Mouse (Mus musculus): ENCODE results near the gene Dvl3.

Gene Dvl3

DNA sequence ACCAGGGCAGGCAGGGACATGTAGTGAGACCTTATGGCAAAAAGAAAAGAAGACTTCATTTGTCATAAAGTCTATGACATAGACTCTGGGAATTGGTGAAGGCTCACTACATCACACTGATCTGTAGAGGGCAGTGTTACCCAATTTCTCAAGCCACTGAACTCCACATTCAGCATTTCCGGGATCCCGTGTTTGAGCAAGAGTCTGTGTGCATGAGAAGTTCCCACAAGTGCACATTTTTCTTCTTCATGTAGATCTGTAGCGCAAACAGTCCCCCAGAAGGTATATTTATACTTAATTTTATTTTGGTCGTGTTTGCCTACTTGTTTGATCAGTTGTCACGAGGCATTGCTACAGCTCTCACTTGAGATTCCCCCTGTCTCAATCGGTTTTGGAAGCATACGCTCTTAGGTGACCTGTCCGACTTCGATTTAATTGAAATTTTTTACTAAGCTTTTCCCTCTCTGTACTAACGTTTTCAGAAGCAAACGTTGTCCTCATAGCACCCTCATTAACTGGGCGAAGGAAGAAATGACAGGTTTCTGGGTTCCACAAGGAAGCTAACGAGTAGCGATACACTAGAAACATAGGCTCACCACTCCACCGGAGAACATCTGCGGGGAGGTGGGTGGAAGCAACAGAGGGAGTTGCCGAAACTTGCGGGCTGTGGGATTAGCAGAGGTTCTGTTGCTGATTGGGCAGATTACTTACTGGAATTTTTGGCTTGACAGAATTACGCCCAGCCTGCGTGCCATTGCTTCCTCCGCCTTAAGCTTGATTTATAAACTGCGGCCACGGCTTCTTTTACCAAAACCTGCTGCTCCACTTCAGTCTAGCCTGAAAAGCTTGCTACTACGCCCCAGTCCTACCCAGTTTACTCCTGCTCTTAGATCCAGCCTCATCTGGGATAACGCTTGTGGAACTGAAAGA, 19.8 kb upstream of the Dvl3 start:
- no peak for ATAC-seq (ENCODE audit: insufficient number of reproducible peaks, low FRiP score, low TSS enrichment)

DNA sequence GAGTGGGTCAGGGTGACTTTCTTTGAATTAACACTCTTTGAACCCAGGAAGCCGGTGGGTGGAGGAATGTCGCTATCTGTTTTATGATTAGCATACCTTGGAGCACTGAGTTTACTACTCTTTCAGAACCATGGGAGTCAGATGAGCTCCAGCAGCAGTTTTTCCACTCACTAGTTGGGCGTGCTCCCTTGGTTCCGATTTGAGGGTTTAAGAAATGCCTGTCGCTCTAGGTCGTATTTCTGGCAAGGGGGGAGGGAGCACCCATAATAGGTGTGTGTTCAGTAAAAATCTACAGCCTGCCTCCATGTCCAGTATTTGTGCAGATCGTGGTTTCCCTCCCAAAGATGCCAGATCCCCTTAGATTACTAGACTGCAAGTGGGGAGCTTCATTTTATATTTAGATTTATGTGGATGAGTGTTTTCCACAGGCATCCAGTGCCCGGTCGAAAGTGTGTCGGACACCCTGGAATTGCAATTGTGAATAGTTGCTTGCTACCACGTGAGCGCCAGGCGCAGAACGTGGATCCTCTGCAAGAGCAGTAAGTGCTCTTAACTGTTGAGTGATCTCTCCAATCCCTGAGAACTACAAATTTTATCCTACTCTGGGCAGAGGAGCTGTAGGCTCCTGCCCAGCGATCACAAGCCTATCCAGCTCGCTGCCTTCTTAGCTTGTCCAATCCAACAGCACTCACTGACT, 18.7 kb upstream of the Dvl3 start:
- no peak for ATAC-seq (ENCODE audit: insufficient number of reproducible peaks, low FRiP score, low TSS enrichment)

DNA sequence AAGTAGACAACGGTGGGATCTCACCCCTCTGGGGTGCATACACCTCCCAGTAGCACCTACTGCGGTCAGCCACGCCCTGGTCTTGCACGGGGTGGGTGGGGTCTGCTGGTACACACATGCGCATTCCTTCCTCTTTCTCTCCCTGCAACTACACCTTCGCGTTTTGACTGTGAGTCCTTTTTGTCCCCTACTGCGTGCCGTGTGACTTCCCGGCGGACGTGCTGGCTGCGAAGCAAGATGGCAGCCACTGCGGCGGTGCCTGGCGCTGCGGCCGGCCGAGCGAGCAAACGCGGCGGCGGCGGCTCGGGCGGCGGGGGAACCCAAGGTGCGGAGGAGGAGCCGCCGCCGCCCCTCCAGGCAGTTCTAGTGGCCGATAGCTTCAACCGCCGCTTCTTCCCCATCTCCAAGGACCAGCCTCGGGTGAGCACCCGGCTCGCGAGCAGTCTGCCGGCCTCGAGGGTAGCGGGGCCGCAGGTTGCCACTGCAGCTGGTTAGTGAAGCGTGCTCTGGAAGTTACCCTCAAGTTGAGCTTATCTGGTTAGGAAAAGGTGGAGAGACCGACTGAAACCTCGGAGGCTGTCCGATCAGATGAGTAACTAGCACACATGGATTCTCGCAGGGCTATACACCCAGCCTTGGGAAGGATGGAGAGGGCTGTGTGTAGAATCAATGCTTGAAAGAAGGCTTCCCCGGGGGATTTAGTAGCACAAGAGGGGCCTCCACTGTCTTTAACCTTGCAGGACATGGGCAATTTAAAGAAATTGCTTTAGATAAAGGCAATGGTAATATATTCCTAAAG, 17.9 kb upstream of the Dvl3 start, which contains the start of gene Eif2b5:
Gene Eif2b5 (plus strand): TSS at position 141 of the 799 bp plus-strand sequence.
- ATAC-seq (ENCODE audit: insufficient number of reproducible peaks, low FRiP score, low TSS enrichment), result peak; percentile 96

DNA sequence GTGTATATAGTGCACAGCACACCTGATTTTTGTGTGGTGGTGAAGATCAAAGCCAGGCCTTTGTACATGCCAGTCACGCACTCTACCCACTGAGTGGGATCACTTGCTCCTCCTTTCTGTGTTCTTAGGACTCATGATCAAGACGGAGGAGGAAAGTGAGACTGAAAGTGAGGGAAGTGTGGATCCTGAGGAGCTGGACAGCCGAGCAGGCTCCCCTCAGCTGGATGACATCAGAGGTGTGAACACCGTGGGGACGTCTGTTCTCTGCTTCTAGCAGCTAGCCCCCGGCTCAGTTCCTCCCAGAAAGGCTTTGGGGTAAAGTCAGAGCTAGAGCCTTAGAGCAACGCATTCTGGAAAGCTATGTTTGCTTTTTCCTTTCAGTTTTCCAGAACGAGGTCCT, 10.8 kb upstream of the Dvl3 start:
- ATAC-seq (ENCODE audit: insufficient number of reproducible peaks, low FRiP score, low TSS enrichment), result no peak

DNA sequence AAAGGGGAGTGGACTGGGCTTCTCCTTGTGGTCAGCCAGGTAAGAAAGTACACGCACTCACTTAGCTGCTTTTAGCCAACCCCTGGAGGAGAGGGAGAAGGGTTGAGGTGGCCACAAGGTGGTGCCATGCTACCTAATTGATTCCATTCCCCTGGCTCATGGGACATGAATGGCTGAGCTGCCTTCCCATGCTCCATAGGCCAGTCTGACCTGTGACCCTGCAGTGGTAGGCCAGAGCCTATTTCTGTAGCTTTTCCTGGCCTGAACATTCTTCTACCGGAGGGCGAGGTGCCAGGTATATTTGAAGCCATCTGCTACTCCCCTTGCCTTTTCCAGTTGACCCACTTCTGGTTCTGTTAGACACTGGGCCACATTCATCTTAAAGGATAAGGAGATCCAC, 7.4 kb upstream of the Dvl3 start:
- ATAC-seq (ENCODE audit: insufficient number of reproducible peaks, low FRiP score, low TSS enrichment), result 0 out of 2 replicates have a peak, but pooled peaks have one; percentile 20

DNA sequence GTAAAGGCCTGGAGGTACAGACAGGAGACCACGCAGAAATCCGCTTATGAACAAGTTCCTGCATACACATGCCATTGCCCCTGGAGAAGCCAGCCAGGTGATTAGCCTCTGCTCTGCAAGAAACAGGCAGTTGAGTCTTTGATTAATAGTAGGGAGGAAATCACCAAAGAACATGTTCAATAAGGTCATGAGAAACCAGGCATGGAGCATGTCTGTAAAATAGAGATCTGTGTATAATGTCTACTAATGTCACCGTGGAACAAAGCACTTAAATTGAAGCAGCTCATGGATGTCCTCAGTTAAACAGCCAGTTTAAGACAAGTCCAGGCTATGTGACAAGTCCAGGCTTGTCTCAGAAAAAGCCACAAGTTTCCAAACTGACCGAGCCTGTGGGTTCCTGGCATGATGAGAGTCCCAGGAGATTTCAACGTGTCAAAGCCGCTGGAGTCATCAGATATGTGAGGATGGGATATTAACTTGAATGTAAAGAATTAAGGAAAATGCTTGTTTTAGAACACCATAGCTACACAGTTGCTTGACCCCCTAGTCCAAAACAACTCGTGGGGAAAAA, 5.4 kb upstream of the Dvl3 start:
- no peak for ATAC-seq (ENCODE audit: insufficient number of reproducible peaks, low FRiP score, low TSS enrichment)

DNA sequence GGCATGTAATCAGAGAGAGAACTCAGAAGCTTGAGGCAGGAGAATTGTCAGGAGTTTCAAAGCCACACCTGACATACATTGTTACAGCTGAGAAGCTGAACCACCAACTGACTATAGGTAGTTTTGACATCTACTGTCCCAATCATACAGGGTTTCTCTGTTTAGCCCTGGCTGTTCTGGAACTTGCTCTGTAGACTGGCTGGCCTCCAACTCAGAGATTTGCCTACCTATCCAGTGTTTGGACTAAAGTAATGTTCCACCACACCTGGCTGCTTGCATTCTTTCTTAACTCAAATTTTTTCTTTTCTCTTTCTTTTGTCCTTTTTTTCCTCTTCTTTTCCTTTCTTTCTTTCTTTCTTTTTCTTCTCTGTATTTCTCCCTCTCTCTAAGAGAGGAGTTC, 750 bp upstream of the Dvl3 start:
- ATAC-seq (ENCODE audit: insufficient number of reproducible peaks, low FRiP score, low TSS enrichment), result no peak

DNA sequence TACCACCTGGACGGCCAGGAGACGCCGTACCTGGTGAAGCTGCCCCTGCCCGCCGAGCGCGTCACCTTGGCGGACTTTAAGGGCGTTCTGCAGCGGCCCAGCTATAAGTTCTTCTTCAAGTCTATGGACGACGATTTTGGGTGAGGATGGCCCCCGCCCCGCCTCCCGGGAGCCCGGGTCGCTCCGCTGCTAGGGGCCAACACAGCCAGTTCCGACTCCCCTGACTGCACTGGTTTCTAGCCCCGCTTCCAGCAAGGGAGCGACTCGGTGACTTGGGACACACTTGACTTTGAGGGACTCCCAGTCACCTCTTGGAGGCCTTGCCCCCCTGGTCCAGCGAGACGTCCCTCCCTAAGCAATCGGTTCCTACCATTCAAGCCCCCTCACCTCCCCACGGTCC, 434 bp downstream of the Dvl3 start:
- ATAC-seq (ENCODE audit: insufficient number of reproducible peaks, low FRiP score, low TSS enrichment), result peak; percentile 17; the same call in 1 of the 2 replicates

DNA sequence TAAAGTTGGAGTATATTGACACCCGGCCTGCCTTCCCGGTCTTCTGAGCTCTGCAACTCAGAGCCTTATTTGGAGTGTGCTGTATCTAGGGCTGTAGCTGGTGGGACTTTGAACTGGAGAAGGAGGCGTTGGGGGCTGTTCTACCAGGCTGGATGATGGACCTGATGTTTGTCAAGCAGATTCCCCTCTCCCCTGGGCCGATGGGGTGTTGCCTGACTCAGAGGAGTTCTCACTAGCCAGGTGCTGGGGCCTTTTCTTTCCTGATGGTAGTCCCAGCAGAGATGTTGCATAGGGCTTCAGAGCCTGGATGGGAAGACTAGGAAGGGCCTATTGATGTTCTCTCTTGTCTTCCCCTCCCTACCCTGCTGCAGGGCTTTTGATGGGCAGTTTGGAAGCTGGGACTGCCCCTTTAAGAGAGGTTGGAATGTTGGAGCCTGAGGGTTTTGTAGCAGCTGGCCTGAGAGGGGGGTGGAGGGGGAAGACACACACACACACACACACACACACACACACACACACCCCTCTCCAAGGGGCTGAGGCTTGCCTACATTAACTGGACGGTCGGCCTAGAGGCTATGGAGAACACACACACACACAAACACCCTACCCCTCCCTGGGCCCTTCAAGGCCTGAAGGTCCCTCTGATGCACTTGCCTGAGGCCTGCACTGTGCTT, 1.1 kb downstream of the Dvl3 start:
- 0 out of 2 replicates have a peak, but pooled peaks have one; percentile 11 for ATAC-seq (ENCODE audit: insufficient number of reproducible peaks, low FRiP score, low TSS enrichment)

DNA sequence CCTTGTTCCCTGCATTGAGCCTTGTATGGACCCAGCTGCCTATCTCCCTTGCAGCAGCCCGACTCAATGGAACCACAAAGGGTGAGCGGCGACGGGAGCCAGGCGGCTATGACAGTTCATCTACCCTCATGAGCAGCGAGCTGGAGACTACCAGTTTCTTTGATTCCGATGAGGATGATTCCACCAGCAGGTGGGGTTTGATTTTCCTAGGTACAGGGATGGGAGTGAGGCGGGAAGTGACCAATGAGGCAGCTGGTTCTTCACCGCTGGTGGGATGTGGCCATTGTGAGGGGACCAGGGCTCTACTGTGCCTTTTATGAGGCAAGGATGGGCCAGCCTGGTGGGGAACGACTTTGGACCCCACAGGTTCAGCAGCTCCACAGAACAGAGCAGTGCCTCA, 7.1 kb downstream of the Dvl3 start:
- no peak for ATAC-seq (ENCODE audit: insufficient number of reproducible peaks, low FRiP score, low TSS enrichment)

DNA sequence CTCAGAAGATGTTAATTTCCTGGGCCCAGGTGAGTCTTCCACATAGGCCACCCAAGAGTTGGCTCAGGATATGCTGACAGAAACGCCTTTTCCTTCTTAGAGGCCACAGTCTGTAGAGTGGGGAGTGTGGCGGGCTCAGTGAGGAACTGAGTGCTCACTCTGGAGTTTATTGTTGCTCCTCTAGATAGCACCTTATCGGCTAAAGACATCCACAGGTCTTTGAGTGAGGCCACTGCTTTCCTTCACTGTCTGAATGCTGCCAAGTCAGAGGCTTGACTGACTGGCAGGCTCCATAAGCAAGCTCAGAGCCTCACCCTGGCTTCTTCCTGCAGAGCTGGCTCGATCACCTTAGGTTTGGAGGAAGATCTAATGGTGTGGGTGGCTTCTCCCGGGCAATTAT, 12.0 kb downstream of the Dvl3 start:
- ATAC-seq (ENCODE audit: insufficient number of reproducible peaks, low FRiP score, low TSS enrichment), result no peak

DNA sequence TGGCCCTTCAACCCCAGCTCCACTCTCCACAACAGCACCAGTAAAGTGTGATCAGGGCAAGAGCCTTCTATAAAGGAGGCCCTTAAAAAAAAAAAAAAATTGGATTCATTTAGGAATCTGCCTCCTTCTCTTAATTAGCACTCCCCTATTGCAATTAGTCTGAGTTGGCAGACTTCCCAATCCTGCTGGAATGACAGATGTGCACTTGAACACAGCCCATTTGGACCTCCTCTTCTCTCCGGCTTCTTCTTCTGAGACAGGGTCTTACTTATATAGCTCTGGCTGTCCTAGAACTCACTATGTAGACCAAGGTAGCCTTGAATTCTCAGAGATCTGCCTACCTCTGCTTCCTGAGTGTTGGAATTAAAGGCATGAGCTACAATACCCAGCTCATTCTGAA, 12.6 kb downstream of the Dvl3 start:
- ATAC-seq (ENCODE audit: insufficient number of reproducible peaks, low FRiP score, low TSS enrichment), result no peak

DNA sequence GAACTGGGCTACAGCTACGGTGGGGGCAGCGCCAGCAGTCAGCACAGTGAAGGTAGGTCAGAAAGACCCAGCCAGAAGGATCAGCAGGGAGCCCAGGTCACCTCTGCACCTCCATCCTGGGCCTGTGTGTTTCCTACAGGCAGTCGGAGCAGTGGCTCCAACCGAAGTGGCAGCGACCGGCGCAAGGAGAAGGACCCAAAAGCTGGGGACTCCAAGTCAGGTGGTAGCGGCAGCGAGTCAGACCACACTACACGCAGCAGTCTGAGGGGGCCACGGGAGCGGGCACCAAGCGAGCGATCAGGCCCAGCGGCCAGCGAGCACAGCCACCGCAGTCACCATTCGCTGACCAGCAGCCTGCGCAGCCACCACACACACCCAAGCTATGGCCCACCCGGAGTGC, 14.2 kb downstream of the Dvl3 start:
- no peak for ATAC-seq (ENCODE audit: insufficient number of reproducible peaks, low FRiP score, low TSS enrichment)

DNA sequence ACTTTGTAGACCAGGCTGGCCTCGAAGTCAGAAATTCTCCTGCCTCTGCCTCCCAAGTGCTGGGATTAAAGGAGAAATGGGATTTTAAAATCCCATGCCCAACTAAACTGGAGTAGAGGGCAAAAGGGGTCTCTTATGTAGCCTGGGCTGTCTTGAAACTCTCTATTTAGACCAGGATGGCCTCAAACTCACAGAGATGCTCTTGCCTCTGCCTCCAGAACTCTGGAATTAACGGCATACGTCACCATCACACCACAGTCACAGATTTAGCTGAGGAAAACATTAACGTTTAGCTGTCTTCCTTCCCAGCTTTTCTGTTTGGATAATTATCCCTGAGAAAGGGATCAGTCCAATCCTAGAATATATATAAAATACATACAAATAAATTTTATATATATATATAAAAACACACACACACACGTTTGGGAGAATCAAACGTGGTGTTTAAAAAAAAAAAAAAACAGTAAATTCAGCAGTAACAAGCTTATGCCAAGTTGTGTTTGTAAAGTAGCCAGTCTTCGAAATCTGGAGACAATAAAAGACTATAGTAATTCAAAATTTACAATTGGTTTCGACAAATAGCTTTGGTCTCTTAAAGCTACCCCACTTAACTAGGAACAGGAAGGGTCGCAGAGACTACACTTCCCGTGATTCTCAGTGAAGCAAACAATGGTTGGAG, 18.0 kb downstream of the Dvl3 start:
- ATAC-seq (ENCODE audit: insufficient number of reproducible peaks, low FRiP score, low TSS enrichment), result no peak

DNA sequence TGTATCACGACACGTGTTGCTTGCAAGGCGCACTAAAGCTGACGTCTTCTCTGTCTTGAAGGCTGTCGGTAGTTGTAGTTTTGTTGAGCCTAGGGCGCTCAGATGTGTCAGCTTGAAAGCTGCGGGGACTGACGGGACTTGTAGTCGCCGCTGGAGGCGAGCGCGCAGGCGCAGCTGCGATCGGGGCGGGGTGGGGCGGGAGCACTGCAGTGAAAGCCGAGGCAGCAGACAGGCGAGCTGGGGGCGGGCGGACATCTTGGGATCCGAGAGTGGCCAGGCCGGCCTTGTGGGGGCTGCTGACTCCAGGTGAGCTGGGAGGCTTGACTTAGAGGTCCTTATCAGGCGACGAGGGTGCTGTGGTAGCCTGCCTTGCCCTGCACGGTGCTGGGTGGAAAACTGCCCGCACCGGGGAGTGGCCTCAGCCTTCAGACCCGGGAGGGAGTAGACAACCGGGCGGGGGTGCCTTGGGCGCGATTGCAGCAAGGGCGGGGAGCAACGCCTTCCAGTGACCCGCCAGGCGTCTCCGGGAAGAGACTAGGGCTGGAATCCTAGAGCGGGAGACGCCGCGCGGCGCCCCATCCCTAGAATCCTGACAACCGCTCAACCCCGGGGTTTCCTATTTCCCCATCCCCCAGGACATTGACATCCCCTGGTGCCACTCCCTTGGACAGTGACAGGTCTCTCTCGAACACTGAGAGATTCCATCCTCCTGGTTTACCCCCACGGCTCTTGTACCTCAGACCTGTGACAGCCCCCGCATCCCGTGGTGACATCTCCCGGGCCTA, 18.7 kb downstream of the Dvl3 start, which contains the start of gene Ap2m1:
Gene Ap2m1 (plus strand): TSS at position 183 of the 785 bp plus-strand sequence.
- ATAC-seq (ENCODE audit: insufficient number of reproducible peaks, low FRiP score, low TSS enrichment), result peak; percentile 98

DNA sequence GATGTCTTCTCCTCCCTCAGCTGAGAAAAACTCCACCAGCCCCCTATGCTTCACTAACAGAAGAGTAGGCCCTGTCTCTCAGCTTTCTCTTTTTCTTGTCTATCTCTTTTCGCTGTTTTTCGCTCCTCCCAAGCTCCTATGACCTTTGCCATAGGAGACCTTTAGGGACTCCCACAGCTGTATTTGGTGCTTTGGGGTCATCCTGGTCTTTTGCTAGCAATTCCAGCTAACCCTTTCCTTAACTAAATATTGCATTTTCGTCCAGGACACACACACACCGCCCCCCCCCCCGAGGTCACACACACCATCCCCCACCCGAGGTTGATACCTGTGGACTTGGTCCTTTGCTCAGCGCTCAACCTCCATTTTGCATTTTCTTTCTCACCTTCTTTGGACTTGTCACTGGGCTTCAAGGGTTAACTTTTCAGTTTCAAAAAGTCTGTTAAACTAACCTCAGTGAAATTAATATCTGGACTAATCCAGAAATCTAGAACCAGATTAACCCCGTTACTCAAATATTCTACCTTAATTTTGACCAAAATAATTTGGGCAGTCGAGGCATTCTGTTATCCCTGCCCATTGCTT, 19.4 kb downstream of the Dvl3 start:
- ATAC-seq (ENCODE audit: insufficient number of reproducible peaks, low FRiP score, low TSS enrichment), result no peak

DNA sequence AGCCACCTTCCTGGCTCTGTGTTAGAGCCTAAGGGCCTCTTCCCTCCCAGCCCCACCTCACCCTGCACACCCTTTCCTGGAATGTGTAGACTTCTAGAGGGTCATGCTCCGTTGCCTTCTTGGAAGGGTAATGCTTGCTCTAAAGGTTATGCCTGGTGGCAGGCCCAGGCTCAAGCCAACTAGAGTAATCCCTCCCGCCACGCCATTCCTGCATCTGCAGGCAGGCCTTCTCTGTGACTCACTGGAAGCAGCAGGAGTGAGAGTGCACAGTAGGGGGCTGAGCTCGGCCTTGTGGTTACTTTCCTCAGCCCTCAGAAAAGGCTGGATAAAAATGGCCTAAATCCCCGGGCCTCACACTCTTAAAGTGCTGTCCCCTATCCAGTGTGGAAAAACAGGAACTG, 20.3 kb downstream of the Dvl3 start:
- no peak for ATAC-seq (ENCODE audit: insufficient number of reproducible peaks, low FRiP score, low TSS enrichment)

Data from cerebellum, adult (tissue).